Mouse (Mus musculus): ENCODE data around the gene Trub2.

DNA sequence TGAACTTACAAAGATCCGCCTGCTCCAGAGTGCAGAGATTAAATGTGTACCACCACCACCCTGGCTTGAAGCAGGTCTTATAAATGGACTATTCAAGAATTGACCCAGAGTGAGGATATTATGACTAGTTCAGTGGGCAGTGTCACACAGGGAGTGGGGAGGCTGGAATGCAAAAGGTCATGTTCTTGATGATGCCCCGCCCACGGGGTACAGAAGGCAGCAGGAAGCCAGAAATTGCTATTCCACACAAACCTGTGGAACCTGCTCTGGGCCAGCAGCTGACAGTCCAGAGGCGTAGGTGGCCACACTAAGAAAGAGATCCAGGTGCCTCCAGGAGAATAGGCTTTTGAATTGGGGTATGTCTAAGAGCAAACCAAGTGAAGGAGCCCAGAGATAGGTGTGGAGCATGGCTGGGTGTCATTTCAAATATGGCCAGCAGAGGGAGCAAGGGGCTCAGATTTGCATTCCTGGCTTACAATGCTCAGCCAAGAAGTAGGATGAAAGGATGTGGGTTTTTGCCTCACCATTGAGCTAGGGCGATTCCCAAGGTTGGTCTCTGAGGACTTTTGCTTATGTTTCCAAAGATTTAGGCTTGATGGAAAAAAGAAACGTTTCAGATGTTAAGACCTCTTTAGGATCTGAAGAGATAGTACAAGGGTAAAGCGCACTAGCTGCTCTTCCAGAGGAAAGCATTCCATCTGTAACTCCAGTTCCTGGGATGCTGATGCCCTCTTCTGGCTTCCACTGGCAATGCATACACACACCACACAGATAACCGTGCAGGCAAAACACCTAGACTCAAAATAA, 29.3 kb upstream of the Trub2 start:
- peak; percentile 96 for TF ChIP-seq CTCF (IDR thresholded peaks at IDR 0.05; ENCODE audit: low read depth, low read length)
- no peak for TF ChIP-seq GATA2 (IDR thresholded peaks at IDR 0.05; ENCODE audit: borderline replicate concordance, low read depth, low read length)
- TF ChIP-seq GATA1 (IDR thresholded peaks at IDR 0.05; ENCODE audit: borderline replicate concordance, low read length) = no peak
- TF ChIP-seq TAL1 (conservative IDR thresholded peaks at IDR 0.05; ENCODE audit: low read depth, low read length) = no peak
- TF ChIP-seq POLR2AphosphoS5 (IDR thresholded peaks at IDR 0.05; ENCODE audit: insufficient replicate concordance, low read depth, low read length) = no peak
